Mouse (Mus musculus) liver, postnatal 0 days (tissue): ENCODE data around the gene Plxna3.
A peak's percentile ranks its signal among the peaks of the same experiment; 100 is the strongest.

ENCODE experiments used
- CTCF ChIP-seq: sonication (generic); IDR thresholded peaks from 2 replicates; pipeline ENCODE4 v1.5.1; 2016; ENCODE audit warnings: antibody characterized with exemption, low read depth
- EP300 ChIP-seq: IDR thresholded peaks from 2 replicates; pipeline ENCODE4 v1.6.1; 2016; ENCODE audit warnings: antibody characterized with exemption, low read depth, mild to moderate bottlenecking

DNA sequence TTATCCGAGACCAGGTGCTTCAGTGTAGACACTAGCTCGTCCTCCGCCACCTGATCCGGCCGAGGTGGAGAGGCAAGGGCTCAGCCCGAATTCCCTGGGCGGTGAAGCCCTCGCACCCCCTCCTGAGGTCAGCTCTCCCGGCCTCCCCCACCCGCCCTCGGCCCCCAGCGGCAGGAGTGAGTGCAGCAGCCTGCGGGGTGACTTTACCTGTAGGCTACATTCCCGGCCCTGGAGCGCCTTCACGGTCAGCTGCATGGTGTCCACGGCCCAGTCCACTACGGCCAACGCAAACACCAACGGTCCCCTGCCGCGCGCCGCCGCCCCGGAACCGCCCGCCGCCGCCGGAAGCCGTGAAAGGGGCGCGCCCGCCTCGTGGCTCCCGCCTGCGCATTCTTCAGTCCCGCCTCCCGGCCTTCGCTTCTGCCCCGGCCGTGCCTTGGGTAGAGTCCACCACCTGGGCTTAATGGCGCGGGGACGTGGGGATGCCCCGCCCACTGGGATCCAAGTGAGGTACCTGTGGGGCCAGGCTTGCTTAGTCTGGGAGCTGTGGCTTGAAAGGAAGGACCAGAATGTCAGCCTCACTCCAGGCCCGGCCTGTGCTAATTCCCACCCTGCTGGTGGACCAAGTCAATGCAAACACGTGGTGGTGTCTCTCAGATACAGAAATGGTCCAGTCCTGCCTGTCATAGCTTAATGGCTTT is 39.5 kb downstream of the Plxna3 start:
- TF ChIP-seq CTCF (peak; percentile 13; the same call in 1 of the 2 replicates), EP300 (no peak)
